Mouse (Mus musculus): Measurements from ENCODE around the gene Flt3.

GRCm38 (mm10) chr5:147400505-147400979 lies 253 bp upstream of the Flt3 start:
- no peak for TF ChIP-seq POLR2A (IDR thresholded peaks at IDR 0.05; ENCODE audit: extremely low read depth, insufficient read depth, low read length)
- TF ChIP-seq CTCF (IDR thresholded peaks at IDR 0.05; ENCODE audit: extremely low read depth, insufficient read depth, low read length): no peak

Measured in cortical plate, adult 2 months (tissue).